Mouse (Mus musculus) kidney, embryonic 15.5 days (tissue): ENCODE measurements around the gene Fcnb. TPM values are rescaled to one million over a fixed set of nuclear protein-coding genes. Genes with fewer than 3 reads are reported as not detected.

Experiments used
- ATAC-seq: fragments of 200-750 bp; cut with Nextera tagmentation; replicated peaks from 2 replicates; pipeline ENCODE4 v1.8.0; 2017; ENCODE audit warnings: moderate TSS enrichment; ENCODE audit not compliant: low FRiP score
- H3K27ac ChIP-seq: fragments of 300-500 bp; sonication (generic); 2 replicates; pipeline ENCODE4 v1.5.1; 2015; ENCODE audit warnings: mild to moderate bottlenecking, inconsistent platforms
- H3K27me3 ChIP-seq: fragments of 300-500 bp; sonication (generic); 2 replicates; pipeline ENCODE4 v1.6.1; 2015; ENCODE audit warnings: inconsistent platforms
- H3K36me3 ChIP-seq: fragments of 300-500 bp; sonication (generic); 2 replicates; pipeline ENCODE4 v1.6.1; 2015; ENCODE audit warnings: inconsistent platforms
- H3K4me1 ChIP-seq: fragments of 300-500 bp; sonication (generic); 2 replicates; pipeline ENCODE4 v1.6.1; 2015; ENCODE audit warnings: inconsistent platforms
- H3K4me2 ChIP-seq: fragments of 300-500 bp; sonication (generic); 2 replicates; pipeline ENCODE4 v1.6.1; 2015; ENCODE audit warnings: moderate library complexity, mild to moderate bottlenecking, inconsistent platforms
- H3K4me3 ChIP-seq: fragments of 300-500 bp; sonication (generic); replicated peaks from 2 replicates; pipeline ENCODE4 v1.5.1; 2015; ENCODE audit warnings: mild to moderate bottlenecking, inconsistent platforms
- H3K9ac ChIP-seq: fragments of 300-500 bp; sonication (generic); 2 replicates; pipeline ENCODE4 v1.6.1; 2015; ENCODE audit warnings: mild to moderate bottlenecking, inconsistent platforms
- H3K9me3 ChIP-seq: fragments of 300-500 bp; sonication (generic); replicated peaks from 2 replicates; pipeline ENCODE4 v1.6.1; 2016; ENCODE audit warnings: inconsistent platforms
- WGBS: fragments of 180-500 bp; shearing (Covaris S2); methylation state at CpG from one replicate; pipeline ENCODE4 v1.1.7; 2015; ENCODE audit warnings: mixed read lengths; 5-methylcytosine and 5-hydroxymethylcytosine counted together
- polyA plus RNA-seq: library from polyadenylated mRNA; unstranded; fragments of >200 nt; fragmentation: Nextera tagmentation; extraction: Ambion mirVana; gene quantifications from 2 replicates; pipeline ENCODE4 v1.2.1, GENCODE M21; 2015

Fcnb gene
- polyA plus RNA-seq, 1 experiment from 2014 or later = 1.2 TPM

DNA sequence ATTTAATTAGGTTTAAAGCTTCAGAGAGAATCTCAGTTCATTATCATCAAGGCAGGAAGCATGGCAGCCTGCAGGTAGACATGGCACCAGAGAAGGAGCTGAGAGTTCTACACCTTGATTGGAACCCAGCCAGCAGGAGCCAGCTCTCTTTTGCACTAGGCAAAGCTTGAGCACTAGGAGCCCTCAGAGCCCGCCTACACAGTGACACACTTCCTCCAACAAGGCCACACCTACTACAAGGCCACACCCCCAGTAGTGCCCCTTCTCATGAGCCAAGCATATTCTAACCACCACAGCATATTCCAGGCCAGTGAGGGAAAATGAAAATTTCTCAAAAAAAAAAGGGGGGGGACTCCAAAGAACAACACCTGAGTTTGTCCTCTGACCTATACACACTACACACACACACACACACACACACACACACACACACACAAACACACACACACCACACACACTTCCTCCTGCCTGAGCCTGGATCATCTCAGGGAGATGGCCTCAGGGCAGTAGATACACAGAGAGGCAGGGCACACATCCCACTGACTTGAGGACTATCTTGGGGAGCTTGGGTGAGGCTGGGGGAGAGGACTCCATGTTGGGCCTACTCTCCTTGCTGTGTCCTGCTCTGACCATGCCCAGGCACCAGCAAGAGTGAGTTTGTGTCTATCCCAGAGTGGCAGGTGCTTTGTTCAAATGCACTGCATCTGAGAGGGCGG, 16.7 kb downstream of the Fcnb start:
- Histone ChIP-seq H3K27me3 (no peaks in the 10 kb centered on the region), H3K9me3 (no peaks in the 10 kb centered on the region), H3K9ac (no peak overlapping the region), H3K4me2 (no peak overlapping the region), H3K36me3 (no peaks in the 10 kb centered on the region), H3K4me3 (no peak overlapping the region), H3K27ac (no peak overlapping the region), H3K4me1 (no peaks in the 10 kb centered on the region)
- WGBS = 81% methylated on average over 2 of the region's 2 CpGs
- 0 out of 2 replicates have a peak, but pooled peaks have one; percentile 36 for ATAC-seq

- no peak for ATAC-seq
- Histone ChIP-seq H3K4me2 (no peak overlapping the region), H3K36me3 (no peaks in the 10 kb centered on the region), H3K9me3 (no peaks in the 10 kb centered on the region), H3K4me1 (0 out of 2 replicates have a peak, but pooled peaks cover 3% of the 10 kb centered on the region), H3K4me3 (no peak overlapping the region), H3K9ac (no peak overlapping the region), H3K27me3 (no peaks in the 10 kb centered on the region), H3K27ac (no peak overlapping the region)
- WGBS = 47% methylated on average over 6 of the region's 6 CpGs
Observed at GRCm38 (mm10) chr2:28067175-28067574, 17.5 kb downstream of the Fcnb start.

DNA sequence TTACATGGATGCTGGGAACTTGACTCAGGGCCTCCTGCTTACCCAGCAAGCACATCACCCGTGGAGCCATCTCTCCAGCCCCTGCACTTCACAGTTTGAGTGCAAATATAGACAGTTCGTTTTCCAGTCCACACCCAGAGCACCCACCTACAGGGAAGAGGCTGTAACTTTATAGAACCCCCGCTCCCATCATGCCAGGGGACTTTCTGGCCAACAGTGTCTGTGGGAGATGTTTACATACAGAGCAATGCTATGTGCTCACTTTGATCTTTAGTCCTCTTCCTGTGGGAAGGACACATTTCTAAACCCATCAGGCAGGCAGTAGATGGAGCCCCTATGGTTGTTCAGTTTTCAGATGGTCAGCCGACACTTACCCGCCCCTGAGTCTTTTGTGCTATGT, 18.0 kb downstream of the Fcnb start:
- Histone ChIP-seq H3K36me3 (no peaks in the 10 kb centered on the region), H3K27me3 (no peaks in the 10 kb centered on the region), H3K27ac (no peak overlapping the region), H3K9ac (no peak overlapping the region), H3K9me3 (no peaks in the 10 kb centered on the region), H3K4me2 (no peak overlapping the region), H3K4me1 (0 out of 2 replicates have a peak, but pooled peaks cover 3% of the 10 kb centered on the region), H3K4me3 (no peak overlapping the region)
- ATAC-seq = no peak
- 54% methylated on average over 5 of the region's 5 CpGs for WGBS

DNA sequence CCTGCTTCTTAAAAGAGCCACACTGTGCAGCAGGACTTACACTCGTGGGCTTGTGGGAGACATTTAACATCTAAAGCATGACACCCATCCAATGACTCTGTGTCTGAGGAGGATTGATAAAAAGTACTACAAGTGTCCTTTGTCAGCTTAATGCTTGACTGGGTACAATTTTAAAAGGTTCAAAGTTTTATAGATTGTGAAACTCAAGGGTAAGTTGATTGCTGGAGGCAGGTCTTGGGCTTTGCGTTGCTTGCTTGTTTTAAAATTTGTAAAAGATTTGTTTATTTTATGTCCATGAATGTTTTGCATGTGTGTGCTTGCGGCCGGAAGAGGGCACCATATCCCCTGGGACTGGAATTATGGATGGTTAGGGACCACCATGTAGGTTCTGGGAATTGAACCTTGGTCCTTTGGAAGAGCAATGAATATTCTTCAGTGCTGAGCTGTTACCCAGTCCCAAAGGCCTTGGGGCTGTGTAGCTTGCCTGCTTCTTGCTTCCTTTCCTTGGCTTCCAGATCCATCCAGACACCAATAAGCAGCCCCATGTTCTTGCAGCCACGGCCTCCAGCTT, 19.5 kb downstream of the Fcnb start:
- 85% methylated on average over 5 of the region's 5 CpGs for WGBS
- Histone ChIP-seq H3K9me3 (no peaks in the 10 kb centered on the region), H3K4me2 (no peak overlapping the region), H3K4me3 (no peak overlapping the region), H3K27me3 (no peaks in the 10 kb centered on the region), H3K36me3 (no peaks in the 10 kb centered on the region), H3K9ac (no peak overlapping the region), H3K4me1 (0 out of 2 replicates have a peak, but pooled peaks cover 3% of the 10 kb centered on the region), H3K27ac (no peak overlapping the region)
- no peak for ATAC-seq

GRCm38 (mm10) chr2:28064339-28065080, 20.2 kb downstream of the Fcnb start:
- no peaks in the 10 kb centered on the region for H3K9me3 ChIP-seq
- no peak overlapping the region for H3K4me3 ChIP-seq
- H3K27ac ChIP-seq = no peak overlapping the region
- no peak overlapping the region for H3K9ac ChIP-seq
- WGBS = 76% methylated on average over 7 of the region's 7 CpGs
- H3K4me1 ChIP-seq = 0 out of 2 replicates have a peak, but pooled peaks cover 3% of the 10 kb centered on the region
- H3K27me3 ChIP-seq = no peaks in the 10 kb centered on the region
- H3K4me2 ChIP-seq = no peak overlapping the region
- no peak; the same call in 1 of the 2 replicates for ATAC-seq
- no peaks in the 10 kb centered on the region for H3K36me3 ChIP-seq

GRCm38 (mm10) chr2:28063711-28064338, 20.9 kb downstream of the Fcnb start:
- ATAC-seq = no peak
- H3K4me1 ChIP-seq = 0 out of 2 replicates have a peak, but pooled peaks cover 3% of the 10 kb centered on the region
- no peaks in the 10 kb centered on the region for H3K27me3 ChIP-seq
- no peak overlapping the region for H3K4me2 ChIP-seq
- no peak overlapping the region for H3K4me3 ChIP-seq
- H3K27ac ChIP-seq = no peak overlapping the region
- 83% methylated on average over 4 of the region's 4 CpGs for WGBS
- H3K36me3 ChIP-seq = no peaks in the 10 kb centered on the region
- no peaks in the 10 kb centered on the region for H3K9me3 ChIP-seq
- no peak overlapping the region for H3K9ac ChIP-seq

GRCm38 (mm10) chr2:28059922-28060321, 24.8 kb downstream of the Fcnb start:
- Histone ChIP-seq H3K36me3 (no peaks in the 10 kb centered on the region), H3K27ac (no peak overlapping the region), H3K27me3 (no peaks in the 10 kb centered on the region), H3K4me2 (no peak overlapping the region), H3K4me1 (0 out of 2 replicates have a peak, but pooled peaks cover 3% of the 10 kb centered on the region), H3K9me3 (no peaks in the 10 kb centered on the region), H3K9ac (no peak overlapping the region), H3K4me3 (no peak overlapping the region)
- no peak for ATAC-seq
- WGBS = 91% methylated on average over 1 of the region's 1 CpGs

DNA sequence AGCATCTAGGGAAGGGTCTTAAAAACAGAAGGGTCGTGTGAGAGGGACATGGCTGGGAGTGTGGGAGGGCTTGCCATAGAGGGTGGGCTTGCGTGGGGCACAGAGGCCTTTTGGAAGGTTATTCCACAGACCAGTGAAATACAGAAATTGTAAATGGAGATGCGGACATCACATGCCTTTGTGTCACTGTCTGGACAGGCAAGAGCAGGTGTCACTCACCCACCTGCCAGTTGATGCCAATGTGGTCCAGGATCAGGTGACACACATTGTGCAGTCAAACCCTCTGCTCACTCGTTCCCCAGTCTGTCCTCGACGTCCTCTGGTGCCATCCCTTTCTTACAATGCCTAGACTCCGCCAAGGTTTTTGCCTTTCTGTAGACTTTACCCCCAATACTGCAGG, 37.6 kb downstream of the Fcnb start:
- Histone ChIP-seq H3K36me3 (no peaks in the 10 kb centered on the region), H3K4me2 (no peak overlapping the region), H3K4me3 (no peak overlapping the region), H3K27ac (no peak overlapping the region), H3K27me3 (no peaks in the 10 kb centered on the region), H3K4me1 (peaks cover 4% of the 10 kb centered on the region; the same call in 1 of the 2 replicates), H3K9me3 (no peaks in the 10 kb centered on the region), H3K9ac (no peak overlapping the region)
- 71% methylated on average over 7 of the region's 7 CpGs for WGBS
- no peak for ATAC-seq

- no peaks in the 10 kb centered on the region for H3K36me3 ChIP-seq
- no peaks in the 10 kb centered on the region for H3K9me3 ChIP-seq
- ATAC-seq = no peak
- H3K4me3 ChIP-seq = no peak overlapping the region
- WGBS = 74% methylated on average over 6 of the region's 6 CpGs
- H3K27ac ChIP-seq = no peak overlapping the region
- H3K9ac ChIP-seq = no peak overlapping the region
- no peak overlapping the region for H3K4me2 ChIP-seq
- H3K27me3 ChIP-seq = no peaks in the 10 kb centered on the region
- H3K4me1 ChIP-seq = peaks cover 4% of the 10 kb centered on the region; the same call in 1 of the 2 replicates
Observed at GRCm38 (mm10) chr2:28046311-28046710, 38.4 kb downstream of the Fcnb start.

DNA sequence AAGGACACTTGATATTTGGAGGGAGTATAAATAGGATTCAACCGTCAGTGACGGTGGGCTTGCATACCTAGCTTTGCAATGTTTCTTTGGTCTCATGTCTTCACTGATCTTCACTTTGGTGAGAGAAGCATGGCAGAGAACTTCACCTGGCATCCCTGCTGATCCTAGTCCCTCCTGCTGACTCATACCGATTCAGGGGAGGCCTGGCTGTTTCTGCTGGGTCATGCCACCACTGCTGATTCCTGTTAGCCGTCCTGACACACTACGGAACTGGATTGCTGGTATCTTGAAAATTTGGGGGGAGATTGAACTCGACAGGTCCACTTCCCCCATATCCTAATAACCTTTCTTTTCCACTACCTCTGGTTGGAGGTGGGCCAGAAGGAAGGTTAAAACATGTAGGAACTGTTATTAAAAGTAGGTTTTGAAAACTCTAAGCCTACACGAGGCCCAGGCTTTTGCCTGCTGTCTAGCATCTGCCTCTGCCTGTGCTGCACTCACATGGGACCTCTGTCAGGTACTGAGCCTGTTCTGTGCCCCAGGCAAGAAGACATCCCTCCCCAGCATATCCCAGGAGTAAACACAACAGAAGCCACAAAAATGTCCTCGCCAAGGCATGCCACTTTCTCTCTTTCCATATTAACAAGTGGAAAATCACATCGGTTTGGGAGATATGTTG, 39.6 kb downstream of the Fcnb start:
- ATAC-seq = no peak
- H3K4me3 ChIP-seq = no peak overlapping the region
- peaks cover 4% of the 10 kb centered on the region; the same call in 1 of the 2 replicates for H3K4me1 ChIP-seq
- no peaks in the 10 kb centered on the region for H3K9me3 ChIP-seq
- H3K27ac ChIP-seq = no peak overlapping the region
- H3K4me2 ChIP-seq = no peak overlapping the region
- no peaks in the 10 kb centered on the region for H3K36me3 ChIP-seq
- H3K9ac ChIP-seq = no peak overlapping the region
- no peaks in the 10 kb centered on the region for H3K27me3 ChIP-seq
- 85% methylated on average over 9 of the region's 9 CpGs for WGBS

GRCm38 (mm10) chr2:28040466-28040865, 44.2 kb downstream of the Fcnb start:
- H3K9ac ChIP-seq = no peak overlapping the region
- H3K27ac ChIP-seq = no peak overlapping the region
- no peak for ATAC-seq
- H3K4me3 ChIP-seq = no peak overlapping the region
- no peaks in the 10 kb centered on the region for H3K9me3 ChIP-seq
- 96% methylated on average over 1 of the region's 1 CpGs for WGBS
- H3K27me3 ChIP-seq = no peaks in the 10 kb centered on the region
- peaks cover 15% of the 10 kb centered on the region for H3K36me3 ChIP-seq
- H3K4me1 ChIP-seq = peaks cover 12% of the 10 kb centered on the region; the same call in 1 of the 2 replicates
- H3K4me2 ChIP-seq = no peak overlapping the region
